Mouse (Mus musculus) 3134 (cell line): ENCODE results near the gene Usp2.

ENCODE experiments used
- DNase-seq: peaks from one replicate; pipeline ENCODE4 v3.0.0-alpha.2; 2011; ENCODE audit warnings: low spot score; ENCODE audit not compliant: insufficient read length; ENCODE audit errors: extremely low read depth

The Usp2 gene

DNA sequence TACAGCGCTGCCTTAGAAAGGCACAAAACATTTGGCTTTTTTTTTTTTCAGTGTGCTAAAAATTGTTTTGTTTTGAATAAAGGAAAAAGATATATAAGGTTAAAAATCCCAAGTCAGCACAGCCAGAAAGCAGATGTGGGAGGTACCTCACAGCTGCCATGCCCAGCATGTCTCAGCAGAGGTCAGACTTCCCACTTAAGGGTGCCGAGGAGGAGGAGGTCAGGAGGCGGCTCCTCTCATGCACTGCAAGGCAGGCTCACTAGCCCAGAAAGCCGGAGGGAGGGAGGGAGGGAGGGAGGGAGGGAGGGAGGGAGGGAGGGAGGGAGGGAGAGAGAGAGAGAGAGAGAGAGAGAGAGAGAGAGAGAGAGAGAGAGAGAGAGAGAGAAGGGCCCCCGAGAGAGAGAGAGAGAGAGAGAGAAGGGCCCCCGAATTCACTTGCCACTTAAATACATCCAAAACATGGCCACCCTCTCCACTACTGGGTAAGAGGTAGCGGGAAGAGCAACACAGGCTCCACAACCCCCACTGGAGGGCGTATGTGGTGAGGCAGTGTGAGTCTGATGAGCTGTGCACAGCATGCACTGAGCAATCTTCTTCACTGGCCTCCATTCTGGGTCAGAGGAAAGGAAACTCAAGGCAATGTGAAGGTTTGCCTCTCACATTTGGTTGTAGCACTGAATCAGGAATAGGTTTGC, 77.3 kb downstream of the Usp2 start:
- DNase-seq, result no peak

DNA sequence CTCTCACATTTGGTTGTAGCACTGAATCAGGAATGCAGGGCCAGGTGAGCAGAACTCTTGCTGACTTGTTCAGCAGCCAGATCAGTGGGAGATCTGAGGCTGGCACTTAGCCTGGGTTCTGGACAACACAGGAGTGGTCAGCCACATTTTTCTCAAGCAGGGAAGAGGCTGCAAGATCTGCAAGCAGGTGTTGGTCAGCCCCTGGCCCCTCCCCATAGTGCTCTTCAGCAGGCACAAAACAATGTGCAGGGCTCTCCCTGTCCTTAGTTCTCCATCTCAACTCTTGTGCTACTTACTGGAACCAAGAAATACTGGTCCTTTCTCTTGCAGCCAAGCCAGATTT, 77.9 kb downstream of the Usp2 start:
- no peak for DNase-seq
